Mouse (Mus musculus) heart, embryonic 13.5 days (tissue): ENCODE results near the gene Sbf2. TPM values are rescaled to one million over a fixed set of nuclear protein-coding genes. Genes with fewer than 3 reads are reported as not detected.
A peak's percentile ranks its signal among the peaks of the same experiment; 100 is the strongest.

Experiments
- ATAC-seq: fragments of 200-750 bp; cut with Nextera tagmentation; 2 replicates; pipeline ENCODE4 v1.8.0; 2017; ENCODE audit warnings: moderate TSS enrichment; ENCODE audit not compliant: insufficient number of reproducible peaks, low FRiP score, low TSS enrichment; ENCODE audit errors: extremely low read depth
- H3K27ac ChIP-seq: fragments of 300-500 bp; sonication (generic); replicated peaks from 2 replicates; pipeline ENCODE4 v1.5.1; 2015; ENCODE audit warnings: moderate library complexity, mild to moderate bottlenecking, inconsistent platforms
- H3K27me3 ChIP-seq: fragments of 300-500 bp; sonication (generic); replicated peaks from 2 replicates; pipeline ENCODE4 v1.6.1; 2015; ENCODE audit warnings: mild to moderate bottlenecking, inconsistent platforms
- H3K36me3 ChIP-seq: fragments of 300-500 bp; sonication (generic); 2 replicates; pipeline ENCODE4 v1.6.1; 2015; ENCODE audit warnings: mild to moderate bottlenecking, inconsistent platforms
- H3K4me1 ChIP-seq: fragments of 300-500 bp; sonication (generic); 2 replicates; pipeline ENCODE4 v1.6.1; 2015; ENCODE audit warnings: inconsistent platforms
- H3K4me2 ChIP-seq: fragments of 300-500 bp; sonication (generic); 2 replicates; pipeline ENCODE4 v1.6.1; 2015; ENCODE audit warnings: inconsistent platforms, mild to moderate bottlenecking, moderate library complexity
- H3K4me3 ChIP-seq: fragments of 300-500 bp; sonication (generic); 2 replicates; pipeline ENCODE4 v1.5.1; 2015; ENCODE audit warnings: moderate library complexity, mild to moderate bottlenecking, inconsistent platforms
- H3K9ac ChIP-seq: fragments of 300-500 bp; sonication (generic); 2 replicates; pipeline ENCODE4 v1.6.1; 2015; ENCODE audit warnings: inconsistent platforms, mild to moderate bottlenecking, moderate library complexity
- H3K9me3 ChIP-seq: fragments of 300-500 bp; sonication (generic); 2 replicates; pipeline ENCODE4 v1.6.1; 2016; ENCODE audit warnings: inconsistent platforms
- WGBS: fragments of 180-500 bp; shearing (Covaris S2); methylation state at CpG from one replicate; pipeline ENCODE4 v1.1.7; 2015; ENCODE audit warnings: mixed read lengths; 5-methylcytosine and 5-hydroxymethylcytosine counted together
- polyA plus RNA-seq: library from polyadenylated mRNA; unstranded; fragments of >200 nt; fragmentation: Nextera tagmentation; extraction: Ambion mirVana; gene quantifications from 2 replicates; pipeline ENCODE4 v1.2.1, GENCODE M21; 2015

Sbf2 gene
- polyA plus RNA-seq, 1 experiment from 2014 or later, result 25.7 TPM

GRCm38 (mm10) chr7:110387565-110387964 is 227.2 kb downstream of the Sbf2 start:
- no peak overlapping the region for H3K4me2 ChIP-seq
- no peaks in the 10 kb centered on the region for H3K9me3 ChIP-seq
- H3K27me3 ChIP-seq, result no peaks in the 10 kb centered on the region
- H3K4me1 ChIP-seq, result peaks cover 16% of the 10 kb centered on the region
- ATAC-seq, result no peak
- no peak overlapping the region for H3K4me3 ChIP-seq
- peak overlapping the region; percentile 56; the same call in 1 of the 2 replicates for H3K27ac ChIP-seq
- no peaks in the 10 kb centered on the region for H3K36me3 ChIP-seq
- WGBS, result 32% methylated on average over 2 of the region's 2 CpGs
- 0 out of 2 replicates have a peak overlapping the region, but pooled peaks have one; percentile 6 for H3K9ac ChIP-seq

GRCm38 (mm10) chr7:110385482-110385881 is 229.2 kb downstream of the Sbf2 start:
- Histone ChIP-seq H3K27me3 (no peaks in the 10 kb centered on the region), H3K4me2 (no peak overlapping the region), H3K9me3 (no peaks in the 10 kb centered on the region), H3K36me3 (no peaks in the 10 kb centered on the region), H3K4me1 (peaks cover 10% of the 10 kb centered on the region), H3K9ac (no peak overlapping the region), H3K4me3 (no peak overlapping the region), H3K27ac (no peak overlapping the region)
- WGBS, result 93% methylated on average over 1 of the region's 1 CpGs
- no peak for ATAC-seq

- Histone ChIP-seq H3K27ac (no peak overlapping the region), H3K27me3 (no peaks in the 10 kb centered on the region), H3K36me3 (no peaks in the 10 kb centered on the region), H3K9ac (no peak overlapping the region), H3K4me3 (no peak overlapping the region), H3K4me1 (peaks cover 18% of the 10 kb centered on the region), H3K9me3 (no peaks in the 10 kb centered on the region), H3K4me2 (no peak overlapping the region)
- no peak for ATAC-seq
Observed at GRCm38 (mm10) chr7:110384343-110384742, 230.4 kb downstream of the Sbf2 start.

- no peak overlapping the region for H3K27ac ChIP-seq
- WGBS, result 59% methylated on average over 3 of the region's 3 CpGs
Observed at GRCm38 (mm10) chr7:110381625-110382024, 233.1 kb downstream of the Sbf2 start.

GRCm38 (mm10) chr7:110379335-110379914 is 235.3 kb downstream of the Sbf2 start:
- ATAC-seq, result no peak
- Histone ChIP-seq H3K27me3 (no peaks in the 10 kb centered on the region), H3K4me2 (no peak overlapping the region), H3K9ac (0 out of 2 replicates have a peak overlapping the region, but pooled peaks have one; percentile 50), H3K4me3 (no peak overlapping the region), H3K4me1 (peaks cover 18% of the 10 kb centered on the region), H3K9me3 (no peaks in the 10 kb centered on the region), H3K36me3 (peaks cover 17% of the 10 kb centered on the region), H3K27ac (peak overlapping the region; percentile 66; the same call in 1 of the 2 replicates)
- 45% methylated on average over 10 of the region's 10 CpGs for WGBS

More at GRCm38 (mm10) chr7:110381625-110382024, 233.1 kb downstream of the Sbf2 start:
- ATAC-seq, result no peak
- H3K9ac ChIP-seq, result no peak overlapping the region
- no peak overlapping the region for H3K4me3 ChIP-seq
- no peaks in the 10 kb centered on the region for H3K27me3 ChIP-seq
- H3K9me3 ChIP-seq, result no peaks in the 10 kb centered on the region
- H3K4me2 ChIP-seq, result no peak overlapping the region
- H3K4me1 ChIP-seq, result peaks cover 18% of the 10 kb centered on the region
- H3K36me3 ChIP-seq, result peaks cover 4% of the 10 kb centered on the region; the same call in 1 of the 2 replicates

- H3K4me3 ChIP-seq, result no peak overlapping the region
- H3K36me3 ChIP-seq, result peaks cover 57% of the 10 kb centered on the region
- ATAC-seq, result no peak
- H3K9me3 ChIP-seq, result no peaks in the 10 kb centered on the region
- H3K9ac ChIP-seq, result no peak overlapping the region
- no peak overlapping the region for H3K27ac ChIP-seq
- no peaks in the 10 kb centered on the region for H3K4me1 ChIP-seq
- 80% methylated on average over 4 of the region's 4 CpGs for WGBS
- no peak overlapping the region for H3K4me2 ChIP-seq
- no peaks in the 10 kb centered on the region for H3K27me3 ChIP-seq
Observed at GRCm38 (mm10) chr7:110372529-110372928, 242.2 kb downstream of the Sbf2 start.

- peaks cover 59% of the 10 kb centered on the region for H3K36me3 ChIP-seq
Observed at GRCm38 (mm10) chr7:110362005-110362404, 252.7 kb downstream of the Sbf2 start.

GRCm38 (mm10) chr7:110361516-110361915 is 253.2 kb downstream of the Sbf2 start:
- Histone ChIP-seq H3K27me3 (no peaks in the 10 kb centered on the region), H3K4me3 (no peak overlapping the region), H3K4me2 (no peak overlapping the region), H3K4me1 (no peaks in the 10 kb centered on the region), H3K36me3 (peaks cover 54% of the 10 kb centered on the region), H3K27ac (no peak overlapping the region), H3K9ac (no peak overlapping the region), H3K9me3 (no peaks in the 10 kb centered on the region)
- WGBS, result 77% methylated on average over 1 of the region's 1 CpGs
- no peak for ATAC-seq

More at GRCm38 (mm10) chr7:110362005-110362404, 252.7 kb downstream of the Sbf2 start:
- no peak overlapping the region for H3K4me3 ChIP-seq
- WGBS, result 85% methylated on average over 11 of the region's 11 CpGs
- H3K9me3 ChIP-seq, result no peaks in the 10 kb centered on the region
- no peaks in the 10 kb centered on the region for H3K27me3 ChIP-seq
- no peak overlapping the region for H3K4me2 ChIP-seq
- ATAC-seq, result no peak
- no peaks in the 10 kb centered on the region for H3K4me1 ChIP-seq
- H3K27ac ChIP-seq, result no peak overlapping the region
- H3K9ac ChIP-seq, result no peak overlapping the region

GRCm38 (mm10) chr7:110359391-110359790 is 255.3 kb downstream of the Sbf2 start:
- H3K27me3 ChIP-seq, result no peaks in the 10 kb centered on the region
- H3K4me1 ChIP-seq, result no peaks in the 10 kb centered on the region
- ATAC-seq, result no peak
- peaks cover 44% of the 10 kb centered on the region for H3K36me3 ChIP-seq
- no peak overlapping the region for H3K4me2 ChIP-seq
- no peak overlapping the region for H3K9ac ChIP-seq
- H3K9me3 ChIP-seq, result no peaks in the 10 kb centered on the region
- no peak overlapping the region for H3K4me3 ChIP-seq
- no peak overlapping the region for H3K27ac ChIP-seq
- 86% methylated on average over 2 of the region's 2 CpGs for WGBS

GRCm38 (mm10) chr7:110353971-110354370 is 260.8 kb downstream of the Sbf2 start:
- no peak overlapping the region for H3K4me3 ChIP-seq
- no peaks in the 10 kb centered on the region for H3K27me3 ChIP-seq
- no peak overlapping the region for H3K27ac ChIP-seq
- no peak overlapping the region for H3K9ac ChIP-seq
- no peaks in the 10 kb centered on the region for H3K4me1 ChIP-seq
- ATAC-seq, result no peak
- WGBS, result 70% methylated on average over 2 of the region's 2 CpGs
- H3K9me3 ChIP-seq, result no peaks in the 10 kb centered on the region
- peaks cover 40% of the 10 kb centered on the region for H3K36me3 ChIP-seq
- no peak overlapping the region for H3K4me2 ChIP-seq

GRCm38 (mm10) chr7:110347250-110347649 is 267.5 kb downstream of the Sbf2 start:
- H3K27ac ChIP-seq, result no peak overlapping the region
- H3K4me1 ChIP-seq, result no peaks in the 10 kb centered on the region
- H3K36me3 ChIP-seq, result peaks cover 32% of the 10 kb centered on the region
- no peaks in the 10 kb centered on the region for H3K27me3 ChIP-seq
- H3K4me2 ChIP-seq, result no peak overlapping the region
- no peak overlapping the region for H3K9ac ChIP-seq
- WGBS, result 76% methylated on average over 1 of the region's 1 CpGs
- H3K9me3 ChIP-seq, result no peaks in the 10 kb centered on the region
- no peak for ATAC-seq
- no peak overlapping the region for H3K4me3 ChIP-seq

GRCm38 (mm10) chr7:110337601-110338000 is 277.1 kb downstream of the Sbf2 start:
- peaks cover 73% of the 10 kb centered on the region for H3K36me3 ChIP-seq
- no peaks in the 10 kb centered on the region for H3K4me1 ChIP-seq
- no peak overlapping the region for H3K27ac ChIP-seq
- ATAC-seq, result no peak
- no peaks in the 10 kb centered on the region for H3K27me3 ChIP-seq
- no peak overlapping the region for H3K4me3 ChIP-seq
- no peak overlapping the region for H3K4me2 ChIP-seq
- WGBS, result 86% methylated on average over 4 of the region's 4 CpGs
- H3K9me3 ChIP-seq, result no peaks in the 10 kb centered on the region
- no peak overlapping the region for H3K9ac ChIP-seq
